Mouse (Mus musculus) liver, embryonic 16.5 days (tissue): ENCODE measurements around the gene Pheta2. TPM values are rescaled to one million over a fixed set of nuclear protein-coding genes. Genes with fewer than 3 reads are reported as not detected.
A peak's percentile ranks its signal among the peaks of the same experiment; 100 is the strongest.

ENCODE experiments used
- ATAC-seq: fragments of 200-750 bp; cut with Nextera tagmentation; 2 replicates; pipeline ENCODE4 v1.8.0; 2017; ENCODE audit warnings: low read depth, mild to moderate bottlenecking, moderate number of reproducible peaks, moderate library complexity
- H3K27ac ChIP-seq: fragments of 300-500 bp; sonication (generic); 2 replicates; pipeline ENCODE4 v1.5.1; 2014; ENCODE audit warnings: mild to moderate bottlenecking, low read length
- H3K27me3 ChIP-seq: fragments of 300-500 bp; sonication (generic); 2 replicates; pipeline ENCODE4 v1.6.1; 2014; ENCODE audit warnings: low read depth, low read length, mixed read lengths; ENCODE audit not compliant: control insufficient read depth, insufficient read depth
- H3K36me3 ChIP-seq: fragments of 300-500 bp; sonication (generic); 2 replicates; pipeline ENCODE4 v1.6.1; 2014; ENCODE audit warnings: mild to moderate bottlenecking; ENCODE audit not compliant: control insufficient read depth, insufficient read depth
- H3K4me1 ChIP-seq: fragments of 300-500 bp; sonication (generic); 2 replicates; pipeline ENCODE4 v1.6.1; 2014; ENCODE audit warnings: low read depth, low read length, mixed read lengths; ENCODE audit not compliant: control insufficient read depth
- H3K4me2 ChIP-seq: fragments of 300-500 bp; sonication (generic); 2 replicates; pipeline ENCODE4 v1.6.1; 2014; ENCODE audit warnings: low read depth, low read length, mixed read lengths
- H3K4me3 ChIP-seq: fragments of 300-500 bp; sonication (generic); 2 replicates; pipeline ENCODE4 v1.5.1; 2014; ENCODE audit warnings: low read depth, mild to moderate bottlenecking, low read length
- H3K9ac ChIP-seq: fragments of 300-500 bp; sonication (generic); 2 replicates; pipeline ENCODE4 v1.6.1; 2014; ENCODE audit warnings: low read depth, low read length
- H3K9me3 ChIP-seq: fragments of 300-500 bp; sonication (generic); replicated peaks from 2 replicates; pipeline ENCODE4 v1.6.1; 2016; ENCODE audit warnings: low read length; ENCODE audit not compliant: control insufficient read depth
- WGBS: fragments of 180-500 bp; shearing (Covaris S2); extraction: QIAGEN DNeasy Blood & Tissue Kit; methylation state at CpG from one replicate; pipeline ENCODE4 v1.1.7; 2014; ENCODE audit not compliant: insufficient replicate concordance; 5-methylcytosine and 5-hydroxymethylcytosine counted together
- polyA plus RNA-seq: library from polyadenylated mRNA; unstranded; fragments of >200 nt; fragmentation: Nextera tagmentation; extraction: Ambion mirVana; gene quantifications from 2 replicates; pipeline ENCODE4 v1.2.1, GENCODE M21; 2015

Pheta2 gene
- polyA plus RNA-seq, 1 experiment from 2014 or later, result 43.4 TPM

GRCm38 (mm10) chr15:82374437-82374836 lies 35.7 kb downstream of the Pheta2 start:
- no peaks in the 10 kb centered on the region for H3K4me1 ChIP-seq
- no peak overlapping the region for H3K4me3 ChIP-seq
- H3K27ac ChIP-seq, result no peak overlapping the region
- ATAC-seq, result no peak
- no peaks in the 10 kb centered on the region for H3K9me3 ChIP-seq
- H3K36me3 ChIP-seq, result no peaks in the 10 kb centered on the region
- H3K4me2 ChIP-seq, result no peak overlapping the region
- H3K27me3 ChIP-seq, result no peaks in the 10 kb centered on the region
- 79% methylated on average over 5 of the region's 5 CpGs for WGBS
- H3K9ac ChIP-seq, result no peak overlapping the region

GRCm38 (mm10) chr15:82375855-82376254 lies 37.1 kb downstream of the Pheta2 start:
- H3K9me3 ChIP-seq, result no peaks in the 10 kb centered on the region
- no peak overlapping the region for H3K27ac ChIP-seq
- H3K4me3 ChIP-seq, result no peak overlapping the region
- no peaks in the 10 kb centered on the region; the same call in none of the 2 replicates for H3K4me1 ChIP-seq
- H3K36me3 ChIP-seq, result no peaks in the 10 kb centered on the region
- H3K27me3 ChIP-seq, result no peaks in the 10 kb centered on the region
- no peak for ATAC-seq
- H3K9ac ChIP-seq, result no peak overlapping the region
- no peak overlapping the region for H3K4me2 ChIP-seq
- 73% methylated on average over 9 of the region's 9 CpGs for WGBS

- Histone ChIP-seq H3K4me3 (no peak overlapping the region), H3K9me3 (no peaks in the 10 kb centered on the region), H3K36me3 (no peaks in the 10 kb centered on the region), H3K9ac (no peak overlapping the region), H3K27me3 (no peaks in the 10 kb centered on the region), H3K4me1 (no peaks in the 10 kb centered on the region; the same call in none of the 2 replicates), H3K4me2 (no peak overlapping the region), H3K27ac (no peak overlapping the region)
- no peak for ATAC-seq
- 65% methylated on average over 17 of the region's 17 CpGs for WGBS
Observed at GRCm38 (mm10) chr15:82376393-82377138, 37.8 kb downstream of the Pheta2 start.

GRCm38 (mm10) chr15:82377701-82378100 lies 39.0 kb downstream of the Pheta2 start:
- WGBS, result 50% methylated on average over 5 of the region's 5 CpGs
- peak overlapping the region; percentile 46; the same call in 1 of the 2 replicates for H3K4me2 ChIP-seq
- H3K36me3 ChIP-seq, result no peaks in the 10 kb centered on the region
- no peaks in the 10 kb centered on the region; the same call in none of the 2 replicates for H3K4me1 ChIP-seq
- no peak overlapping the region for H3K4me3 ChIP-seq
- H3K9me3 ChIP-seq, result no peaks in the 10 kb centered on the region
- H3K9ac ChIP-seq, result no peak overlapping the region
- no peaks in the 10 kb centered on the region for H3K27me3 ChIP-seq
- ATAC-seq, result no peak
- peak overlapping the region; percentile 4; the same call in 1 of the 2 replicates for H3K27ac ChIP-seq

- Histone ChIP-seq H3K27me3 (no peaks in the 10 kb centered on the region), H3K4me2 (peak overlapping the region; percentile 46), H3K36me3 (no peaks in the 10 kb centered on the region), H3K9ac (no peak overlapping the region), H3K4me1 (no peaks in the 10 kb centered on the region; the same call in none of the 2 replicates), H3K4me3 (peak overlapping the region; percentile 22), H3K27ac (peak overlapping the region; percentile 77), H3K9me3 (no peaks in the 10 kb centered on the region)
- WGBS, result 50% methylated on average over 15 of the region's 15 CpGs
- ATAC-seq, result no peak
Observed at GRCm38 (mm10) chr15:82378261-82379180, 39.8 kb downstream of the Pheta2 start.

GRCm38 (mm10) chr15:82379511-82379870 lies 40.7 kb downstream of the Pheta2 start:
- Histone ChIP-seq H3K27ac (peak overlapping the region; percentile 77), H3K4me3 (peak overlapping the region; percentile 52), H3K36me3 (no peaks in the 10 kb centered on the region), H3K9me3 (no peaks in the 10 kb centered on the region), H3K4me1 (no peaks in the 10 kb centered on the region; the same call in none of the 2 replicates), H3K27me3 (no peaks in the 10 kb centered on the region), H3K4me2 (peak overlapping the region; percentile 51), H3K9ac (peak overlapping the region; percentile 59; the same call in 1 of the 2 replicates)
- WGBS, result 20% methylated on average over 7 of the region's 7 CpGs
- ATAC-seq, result peak; percentile 84

GRCm38 (mm10) chr15:82379871-82380713 lies 41.4 kb downstream of the Pheta2 start, which contains the start of gene Cyp2d22:
Gene Cyp2d22, minus strand, starts transcription at chr15:82380260.
- peak within 1 kb of the TSS; percentile 77 for H3K27ac ChIP-seq
- H3K4me1 ChIP-seq, result no peaks in the 10 kb centered on the region; the same call in none of the 2 replicates
- H3K9me3 ChIP-seq, result no peaks in the 10 kb centered on the region
- peak within 1 kb of the TSS; percentile 51 for H3K4me2 ChIP-seq
- H3K4me3 ChIP-seq, result peak within 1 kb of the TSS; percentile 52
- no peaks in the 10 kb centered on the region for H3K36me3 ChIP-seq
- no peaks in the 10 kb centered on the region for H3K27me3 ChIP-seq
- peak; percentile 57 for ATAC-seq
- WGBS, result 3% methylated on average over 21 of the region's 24 CpGs
- peak within 1 kb of the TSS; percentile 59 for H3K9ac ChIP-seq

- Histone ChIP-seq H3K4me3 (peak overlapping the region; percentile 30; the same call in 1 of the 2 replicates), H3K9ac (no peak overlapping the region), H3K9me3 (no peaks in the 10 kb centered on the region), H3K4me1 (no peaks in the 10 kb centered on the region; the same call in none of the 2 replicates), H3K36me3 (no peaks in the 10 kb centered on the region), H3K4me2 (peak overlapping the region; percentile 36), H3K27ac (peak overlapping the region; percentile 69), H3K27me3 (no peaks in the 10 kb centered on the region)
- 36% methylated on average over 7 of the region's 7 CpGs for WGBS
- ATAC-seq, result no peak
Observed at GRCm38 (mm10) chr15:82380714-82381062, 41.9 kb downstream of the Pheta2 start.
